Mouse (Mus musculus): ENCODE measurements around the gene Atp1a4.
"Not testable (repeated sequence)": the region's sequence is repeated elsewhere in the genome, so short reads cannot be mapped to it uniquely, and the experiment has no call there.

DNA sequence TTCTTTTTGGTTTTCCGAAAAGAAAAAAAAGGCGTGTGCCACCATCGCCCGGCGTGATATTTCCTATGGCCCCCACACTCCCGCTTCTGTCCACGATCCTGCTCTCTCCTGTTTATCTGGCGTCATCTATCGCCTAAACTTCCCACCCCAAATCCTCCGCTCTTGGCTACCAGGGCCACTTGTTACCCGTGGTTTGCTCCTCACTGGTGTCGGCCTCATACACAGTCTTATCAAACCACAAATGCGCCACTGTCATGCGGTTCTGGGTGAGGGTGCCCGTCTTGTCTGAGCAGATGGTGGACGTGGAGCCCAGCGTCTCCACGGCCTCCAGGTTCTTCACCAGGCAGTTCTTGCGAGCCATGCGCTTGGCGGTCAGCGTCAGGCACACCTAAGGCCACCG lies 13.6 kb downstream of the Atp1a4 start:
- TF ChIP-seq CTCF (conservative IDR thresholded peaks at IDR 0.05; ENCODE audit: low read length); NANOG (IDR thresholded peaks at IDR 0.05; ENCODE audit: borderline replicate concordance, low read length); POU5F1 (IDR thresholded peaks at IDR 0.05; ENCODE audit: borderline replicate concordance, low read length): not testable (repeated sequence)
